8 mouse cellular contexts compared by ENCODE assay signal in genomic region chr5:23386562-23387312, GRCm38 (mm10). TPM values are rescaled to one million over a fixed set of nuclear protein-coding genes. Genes with fewer than 3 reads are reported as not detected.
DNase-seq lines count a peak whose midpoint lies in the region; ATAC-seq and TF ChIP-seq lines count a peak whose summit lies in the region.

No protein-coding gene starts in this region.

- DNase-seq in CD4-positive, CD25-positive, alpha-beta regulatory T cell, adult 2 months (ENCODE audit: low read depth, low spot score) = peak; percentile 97
- DNase-seq in heart, postnatal 10 days = peak; percentile 92 to 94
- peak; percentile 78 to 87 for DNase-seq in kidney, postnatal 4 days
- peak; percentile 82 for DNase-seq in neural tube, embryonic 11.5 days (ENCODE audit: low spot score)
- peak; percentile 90 for DNase-seq in stomach, postnatal 0 days (ENCODE audit: low spot score)

- H3K27ac ChIP-seq in bone marrow, adult 2 months (ENCODE audit: control insufficient read depth, insufficient read depth, low read depth, low read length, poor library complexity) = peak overlapping the region; percentile 87
- peak overlapping the region; percentile 89 for H3K27ac ChIP-seq in forebrain, embryonic 13.5 days
- 0 out of 2 replicates have a peak overlapping the region, but pooled peaks have one; percentile 46 for H3K27ac ChIP-seq in liver, embryonic 15.5 days (replicated peaks)
- peak overlapping the region; percentile 78 for H3K27ac ChIP-seq in neural tube, embryonic 11.5 days (ENCODE audit: low read depth, low read length)
- peak overlapping the region; percentile 90 for H3K27ac ChIP-seq in stomach, postnatal 0 days (replicated peaks)

- peak overlapping the region; percentile 64 for H3K4me2 ChIP-seq in forebrain, embryonic 13.5 days
- H3K4me2 ChIP-seq in liver, embryonic 15.5 days = peak overlapping the region; percentile 68
- peak overlapping the region; percentile 44 for H3K4me2 ChIP-seq in neural tube, embryonic 11.5 days (ENCODE audit: low read depth)
- peak overlapping the region; percentile 65 for H3K4me2 ChIP-seq in stomach, postnatal 0 days (replicated peaks; ENCODE audit: low read depth)

- peaks cover 4% of the 10 kb centered on the region for H3K4me1 ChIP-seq in bone marrow, adult 2 months (ENCODE audit: control insufficient read depth, insufficient read depth, low read length)
- H3K4me1 ChIP-seq in forebrain, embryonic 13.5 days = peaks cover 13% of the 10 kb centered on the region
- H3K4me1 ChIP-seq in liver, embryonic 15.5 days (replicated peaks) = peaks cover 12% of the 10 kb centered on the region
- H3K4me1 ChIP-seq in neural tube, embryonic 11.5 days (ENCODE audit: control insufficient read depth, insufficient read depth, low read length) = no peaks in the 10 kb centered on the region
- peaks cover 2% of the 10 kb centered on the region; the same call in 1 of the 2 replicates for H3K4me1 ChIP-seq in stomach, postnatal 0 days (replicated peaks; ENCODE audit: control insufficient read depth, insufficient read depth)

- H3K27me3 ChIP-seq in forebrain, embryonic 13.5 days = no peaks in the 10 kb centered on the region
- H3K27me3 ChIP-seq in liver, embryonic 15.5 days = peaks cover 11% of the 10 kb centered on the region
- no peaks in the 10 kb centered on the region for H3K27me3 ChIP-seq in neural tube, embryonic 11.5 days (ENCODE audit: control insufficient read depth, insufficient read depth, low read length)
- H3K27me3 ChIP-seq in stomach, postnatal 0 days (ENCODE audit: control insufficient read depth, insufficient read depth, low read length) = no peaks in the 10 kb centered on the region

- TF ChIP-seq EP300 in stomach, postnatal 0 days (optimal IDR thresholded peaks at IDR 0.05) = no peak

- no peaks in the 10 kb centered on the region for H3K36me3 ChIP-seq in forebrain, embryonic 13.5 days (ENCODE audit: poor library complexity, severe bottlenecking)
- no peaks in the 10 kb centered on the region for H3K36me3 ChIP-seq in liver, embryonic 15.5 days (replicated peaks)
- no peaks in the 10 kb centered on the region for H3K36me3 ChIP-seq in neural tube, embryonic 11.5 days (ENCODE audit: control insufficient read depth, insufficient read depth, low read length)
- no peaks in the 10 kb centered on the region for H3K36me3 ChIP-seq in stomach, postnatal 0 days (ENCODE audit: control insufficient read depth, insufficient read depth, low read length)

- intact Hi-C loops in heart, postnatal 10 days (cut with DNase I) = loop anchor here (10.0 kb wide), 1 partner anchor 268 kb away; no protein-coding TSS in a partner anchor

- TF ChIP-seq POLR2A in bone marrow, adult 2 months (IDR thresholded peaks at IDR 0.05; ENCODE audit: borderline replicate concordance, control insufficient read depth, low read depth, low read length) = no peak

- WGBS in bone marrow, adult 2 months = under 1% methylated on average over 22 of the region's 22 CpGs
- WGBS in forebrain, embryonic 13.5 days = 3% methylated on average over 22 of the region's 22 CpGs
- 2% methylated on average over 22 of the region's 22 CpGs for WGBS in liver, embryonic 15.5 days (ENCODE audit: insufficient replicate concordance)
- 4% methylated on average over 22 of the region's 22 CpGs for WGBS in neural tube, embryonic 11.5 days
- WGBS in stomach, postnatal 0 days = under 1% methylated on average over 22 of the region's 22 CpGs

- no peak for TF ChIP-seq CTCF in bone marrow, adult 2 months (IDR thresholded peaks at IDR 0.05; ENCODE audit: control insufficient read depth, insufficient read depth, low read length)
- peak; percentile 14; the same call in 1 of the 2 replicates for TF ChIP-seq CTCF in stomach, postnatal 0 days (IDR thresholded peaks at IDR 0.05; ENCODE audit: low read depth)

- peak overlapping the region; percentile 47 for H3K4me3 ChIP-seq in bone marrow, adult 2 months (replicated peaks; ENCODE audit: control insufficient read depth, low read depth, low read length)
- peak overlapping the region; percentile 46 for H3K4me3 ChIP-seq in forebrain, embryonic 13.5 days
- peak overlapping the region; percentile 47 for H3K4me3 ChIP-seq in liver, embryonic 15.5 days (replicated peaks)
- H3K4me3 ChIP-seq in neural tube, embryonic 11.5 days (ENCODE audit: low read depth, low read length) = peak overlapping the region; percentile 36
- H3K4me3 ChIP-seq in stomach, postnatal 0 days (ENCODE audit: low read depth, low read length) = peak overlapping the region; percentile 45

- H3K9me3 ChIP-seq in forebrain, embryonic 13.5 days (replicated peaks) = no peaks in the 10 kb centered on the region
- no peaks in the 10 kb centered on the region for H3K9me3 ChIP-seq in liver, embryonic 15.5 days (replicated peaks)
- no peaks in the 10 kb centered on the region for H3K9me3 ChIP-seq in neural tube, embryonic 11.5 days (ENCODE audit: control insufficient read depth, low read length)
- no peaks in the 10 kb centered on the region for H3K9me3 ChIP-seq in stomach, postnatal 0 days (ENCODE audit: control insufficient read depth, low read length)

- peak overlapping the region; percentile 65 for H3K9ac ChIP-seq in forebrain, embryonic 13.5 days
- H3K9ac ChIP-seq in liver, embryonic 15.5 days = peak overlapping the region; percentile 10; the same call in 1 of the 2 replicates
- H3K9ac ChIP-seq in neural tube, embryonic 11.5 days (ENCODE audit: low read length) = peak overlapping the region; percentile 47
- peak overlapping the region; percentile 59 for H3K9ac ChIP-seq in stomach, postnatal 0 days (ENCODE audit: low read length)

- peak; percentile 95 for ATAC-seq in forebrain, embryonic 13.5 days
- ATAC-seq in liver, embryonic 15.5 days (ENCODE audit: insufficient read depth) = peak; percentile 81
- peak; percentile 93 for ATAC-seq in neural tube, embryonic 11.5 days (ENCODE audit: insufficient read depth, low FRiP score, low TSS enrichment)
- ATAC-seq in stomach, postnatal 0 days (ENCODE audit: low FRiP score, low TSS enrichment) = peak; percentile 98

RNA-seq across cellular contexts. Expression of gene Kmt2e, which starts 47.5 kb away (rescaled TPM):
- polyA plus RNA-seq in bone marrow, adult 2 months (2011; ENCODE audit: insufficient read depth, insufficient read length, low replicate concordance, missing spikeins) = 24.6 and 68.7 TPM in 2 replicates
- 165 and 170 TPM in 2 replicates for polyA plus RNA-seq in forebrain, embryonic 13.5 days (2015; fragmentation: Nextera tagmentation; extraction: Ambion mirVana)
- total RNA-seq in heart, postnatal 10 days (2021) = 10 to 100 TPM; 57.9 to 66.5 TPM
- polyA plus RNA-seq in liver, embryonic 15.5 days (2015; fragmentation: Nextera tagmentation; extraction: Ambion mirVana) = 34.3 and 34.9 TPM in 2 replicates
- polyA plus RNA-seq in neural tube, embryonic 11.5 days (2014; fragmentation: Nextera tagmentation; extraction: Ambion mirVana) = 102 and 105 TPM in 2 replicates
- polyA plus RNA-seq in stomach, postnatal 0 days (2015; fragmentation: Nextera tagmentation; extraction: Ambion mirVana) = 51.9 and 54.8 TPM in 2 replicates

Comparison
In these comparisons a context has a peak if more than half of its experiments do, and no peak if none do; other contexts are left out.
1. Peak in every context shown above with its lines: DNase-seq, ATAC-seq, H3K4me3 ChIP-seq and H3K27ac ChIP-seq.
2. H3K9ac ChIP-seq: peak in every context shown above with its lines; median percentile 65 in forebrain, embryonic 13.5 days; 59 in stomach, postnatal 0 days; 47 in neural tube, embryonic 11.5 days; 10 in liver, embryonic 15.5 days.